Mouse (Mus musculus) forebrain, embryonic 16.5 days (tissue): ENCODE measurements around the gene Tcf15. TPM values are rescaled to one million over a fixed set of nuclear protein-coding genes. Genes with fewer than 3 reads are reported as not detected.

ENCODE experiments used
- ATAC-seq: fragments of 200-750 bp; cut with Nextera tagmentation; 2 replicates; pipeline ENCODE4 v1.8.0; 2017; ENCODE audit warnings: mild to moderate bottlenecking, moderate library complexity
- H3K27ac ChIP-seq: fragments of 300-500 bp; sonication (generic); 2 replicates; pipeline ENCODE4 v1.5.1; 2014; ENCODE audit warnings: low read length, control low read depth
- H3K27me3 ChIP-seq: fragments of 300-500 bp; sonication (generic); replicated peaks from 2 replicates; pipeline ENCODE4 v1.6.1; 2014; ENCODE audit warnings: low read length; ENCODE audit not compliant: control insufficient read depth, insufficient read depth
- H3K36me3 ChIP-seq: fragments of 300-500 bp; sonication (generic); 2 replicates; pipeline ENCODE4 v1.6.1; 2014; ENCODE audit not compliant: control insufficient read depth, insufficient read depth
- H3K4me1 ChIP-seq: fragments of 300-500 bp; sonication (generic); replicated peaks from 2 replicates; pipeline ENCODE4 v1.6.1; 2014; ENCODE audit warnings: low read length; ENCODE audit not compliant: control insufficient read depth, insufficient read depth
- H3K4me2 ChIP-seq: fragments of 300-500 bp; sonication (generic); 2 replicates; pipeline ENCODE4 v1.6.1; 2014; ENCODE audit warnings: mild to moderate bottlenecking, low read length, control low read depth
- H3K4me3 ChIP-seq: fragments of 300-500 bp; sonication (generic); replicated peaks from 2 replicates; pipeline ENCODE4 v1.5.1; 2014; ENCODE audit warnings: mild to moderate bottlenecking, low read length, control low read depth
- H3K9ac ChIP-seq: fragments of 300-500 bp; sonication (generic); replicated peaks from 2 replicates; pipeline ENCODE4 v1.6.1; 2014; ENCODE audit warnings: low read depth, low read length, control low read depth
- H3K9me3 ChIP-seq: fragments of 300-500 bp; sonication (generic); 2 replicates; pipeline ENCODE4 v1.6.1; 2016; ENCODE audit warnings: low read length; ENCODE audit not compliant: control insufficient read depth
- WGBS: fragments of 180-500 bp; shearing (Covaris S2); extraction: QIAGEN DNeasy Blood & Tissue Kit; methylation state at CpG from one replicate; pipeline ENCODE4 v1.1.7; 2014; 5-methylcytosine and 5-hydroxymethylcytosine counted together
- polyA plus RNA-seq: library from polyadenylated mRNA; unstranded; fragments of >200 nt; fragmentation: Nextera tagmentation; extraction: Ambion mirVana; gene quantifications from 2 replicates; pipeline ENCODE4 v1.2.1, GENCODE M21; 2015

Gene Tcf15
- polyA plus RNA-seq, 1 experiment from 2014 or later: 1.5 TPM

- H3K4me1 ChIP-seq: peaks cover 15% of the 10 kb centered on the region
- under 1% methylated on average over 78 of the region's 84 CpGs for WGBS
- peak; percentile 81 for ATAC-seq
- peak within 1 kb of the TSS; percentile 88 for H3K9ac ChIP-seq
- H3K4me2 ChIP-seq: peak within 1 kb of the TSS; percentile 95
- no peaks in the 10 kb centered on the region for H3K27me3 ChIP-seq
- no peaks in the 10 kb centered on the region for H3K36me3 ChIP-seq
- H3K9me3 ChIP-seq: no peaks in the 10 kb centered on the region
- no peak within 1 kb of the TSS for H3K27ac ChIP-seq
- peak within 1 kb of the TSS; percentile 65 for H3K4me3 ChIP-seq
These were observed 37.8 kb upstream of the Tcf15 start, which contains the start of gene Srxn1 for GRCm38 (mm10) chr2:152105318-152106224. Srxn1 (plus strand) TSS chr2:152105516.

GRCm38 (mm10) chr2:152106225-152106595, 37.2 kb upstream of the Tcf15 start:
- Histone ChIP-seq H3K9ac (no peak overlapping the region), H3K4me2 (peak overlapping the region; percentile 95), H3K27me3 (no peaks in the 10 kb centered on the region), H3K4me3 (peak overlapping the region; percentile 65), H3K4me1 (peaks cover 15% of the 10 kb centered on the region), H3K27ac (no peak overlapping the region), H3K9me3 (no peaks in the 10 kb centered on the region), H3K36me3 (no peaks in the 10 kb centered on the region)
- 90% methylated on average over 3 of the region's 3 CpGs for WGBS
- ATAC-seq: no peak

- no peaks in the 10 kb centered on the region for H3K36me3 ChIP-seq
- peaks cover 15% of the 10 kb centered on the region for H3K4me1 ChIP-seq
- no peak for ATAC-seq
- no peak overlapping the region for H3K4me2 ChIP-seq
- no peaks in the 10 kb centered on the region for H3K27me3 ChIP-seq
- no peak overlapping the region for H3K9ac ChIP-seq
- H3K27ac ChIP-seq: no peak overlapping the region
- H3K4me3 ChIP-seq: no peak overlapping the region
- WGBS: 96% methylated on average over 10 of the region's 10 CpGs
- H3K9me3 ChIP-seq: no peaks in the 10 kb centered on the region
These were observed 36.8 kb upstream of the Tcf15 start for GRCm38 (mm10) chr2:152106597-152106996.

- H3K36me3 ChIP-seq: no peaks in the 10 kb centered on the region
- no peak overlapping the region for H3K27ac ChIP-seq
- H3K9ac ChIP-seq: no peak overlapping the region
- WGBS: 50% methylated on average over 7 of the region's 7 CpGs
- no peak for ATAC-seq
- no peaks in the 10 kb centered on the region for H3K9me3 ChIP-seq
- no peak overlapping the region for H3K4me3 ChIP-seq
- peaks cover 15% of the 10 kb centered on the region for H3K4me1 ChIP-seq
- no peaks in the 10 kb centered on the region for H3K27me3 ChIP-seq
- no peak overlapping the region for H3K4me2 ChIP-seq
These were observed 34.7 kb upstream of the Tcf15 start for GRCm38 (mm10) chr2:152108702-152109101.

- Histone ChIP-seq H3K27ac (no peak overlapping the region), H3K9ac (no peak overlapping the region), H3K27me3 (no peaks in the 10 kb centered on the region), H3K4me1 (peaks cover 18% of the 10 kb centered on the region), H3K4me2 (no peak overlapping the region), H3K4me3 (no peak overlapping the region), H3K9me3 (no peaks in the 10 kb centered on the region), H3K36me3 (no peaks in the 10 kb centered on the region)
- ATAC-seq: no peak
- 88% methylated on average over 5 of the region's 5 CpGs for WGBS
These were observed 34.0 kb upstream of the Tcf15 start for GRCm38 (mm10) chr2:152109386-152109785.

GRCm38 (mm10) chr2:152111311-152111710, 32.0 kb upstream of the Tcf15 start:
- WGBS: 69% methylated on average over 2 of the region's 2 CpGs
- Histone ChIP-seq H3K4me2 (no peak overlapping the region), H3K4me3 (no peak overlapping the region), H3K9ac (no peak overlapping the region), H3K9me3 (no peaks in the 10 kb centered on the region), H3K36me3 (no peaks in the 10 kb centered on the region), H3K27ac (no peak overlapping the region), H3K27me3 (no peaks in the 10 kb centered on the region; the same call in 1 of the 2 replicates), H3K4me1 (peaks cover 13% of the 10 kb centered on the region)
- ATAC-seq: no peak

- no peak overlapping the region for H3K4me2 ChIP-seq
- no peaks in the 10 kb centered on the region; the same call in 1 of the 2 replicates for H3K27me3 ChIP-seq
- H3K9me3 ChIP-seq: no peaks in the 10 kb centered on the region
- no peak overlapping the region for H3K9ac ChIP-seq
- H3K4me3 ChIP-seq: no peak overlapping the region
- 8% methylated on average over 7 of the region's 7 CpGs for WGBS
- H3K4me1 ChIP-seq: peaks cover 13% of the 10 kb centered on the region
- peak; percentile 81 for ATAC-seq
- H3K36me3 ChIP-seq: no peaks in the 10 kb centered on the region
- no peak overlapping the region for H3K27ac ChIP-seq
These were observed 31.4 kb upstream of the Tcf15 start for GRCm38 (mm10) chr2:152111920-152112319.

GRCm38 (mm10) chr2:152112490-152112889, 30.9 kb upstream of the Tcf15 start:
- WGBS: 92% methylated on average over 5 of the region's 5 CpGs
- no peak for ATAC-seq

GRCm38 (mm10) chr2:152112970-152113369, 30.4 kb upstream of the Tcf15 start:
- no peaks in the 10 kb centered on the region for H3K9me3 ChIP-seq
- H3K4me1 ChIP-seq: peaks cover 13% of the 10 kb centered on the region
- ATAC-seq: no peak
- H3K27ac ChIP-seq: no peak overlapping the region
- 60% methylated on average over 10 of the region's 10 CpGs for WGBS
- no peaks in the 10 kb centered on the region; the same call in 1 of the 2 replicates for H3K27me3 ChIP-seq
- no peak overlapping the region for H3K9ac ChIP-seq
- no peaks in the 10 kb centered on the region for H3K36me3 ChIP-seq
- no peak overlapping the region for H3K4me3 ChIP-seq
- H3K4me2 ChIP-seq: no peak overlapping the region

More at GRCm38 (mm10) chr2:152112490-152112889, 30.9 kb upstream of the Tcf15 start:
- Histone ChIP-seq H3K27ac (no peak overlapping the region), H3K4me3 (no peak overlapping the region), H3K4me1 (peaks cover 13% of the 10 kb centered on the region), H3K27me3 (no peaks in the 10 kb centered on the region; the same call in 1 of the 2 replicates), H3K9me3 (no peaks in the 10 kb centered on the region), H3K4me2 (no peak overlapping the region), H3K9ac (no peak overlapping the region), H3K36me3 (no peaks in the 10 kb centered on the region)
